Mouse (Mus musculus) right cerebral cortex, postnatal 10 days (tissue): ENCODE measurements around the gene Sorl1.

Source experiments
- DNase-seq, 2 experiments: peaks; one replicate each; pipeline ENCODE4 v3.0.0; 2021; ENCODE audit warnings: low spot score in 2 of 2

Gene Sorl1

GRCm38 (mm10) chr9:42123713-42124576 lies at the start of gene Sorl1:
Gene Sorl1, minus strand, starts transcription at chr9:42124297.
- peak; percentile 78 to 82 for DNase-seq

GRCm38 (mm10) chr9:42173781-42174180 lies 49.7 kb upstream of the Sorl1 start:
- DNase-seq, result no peak

GRCm38 (mm10) chr9:42169491-42169890 lies 45.4 kb upstream of the Sorl1 start:
- no peak for DNase-seq

DNA sequence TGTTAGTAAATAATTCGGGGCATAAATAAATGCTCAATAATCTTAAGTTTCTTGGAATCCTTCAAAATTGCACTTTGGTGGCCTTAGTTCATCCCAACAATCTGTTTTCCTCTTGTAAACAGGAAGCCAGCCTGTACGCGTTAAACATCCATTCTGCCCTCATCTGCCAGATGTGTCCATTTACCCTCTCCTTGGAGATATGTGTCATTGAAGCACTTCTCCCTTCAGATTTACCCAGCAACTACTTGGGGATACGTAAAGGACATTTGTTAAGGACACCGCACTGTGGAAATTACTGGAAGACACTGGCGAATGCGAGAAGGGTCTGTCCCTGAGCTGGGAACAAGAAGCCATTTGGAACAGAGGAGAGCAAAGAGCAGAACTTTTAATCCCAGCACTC lies 44.9 kb upstream of the Sorl1 start:
- DNase-seq, result no peak

DNA sequence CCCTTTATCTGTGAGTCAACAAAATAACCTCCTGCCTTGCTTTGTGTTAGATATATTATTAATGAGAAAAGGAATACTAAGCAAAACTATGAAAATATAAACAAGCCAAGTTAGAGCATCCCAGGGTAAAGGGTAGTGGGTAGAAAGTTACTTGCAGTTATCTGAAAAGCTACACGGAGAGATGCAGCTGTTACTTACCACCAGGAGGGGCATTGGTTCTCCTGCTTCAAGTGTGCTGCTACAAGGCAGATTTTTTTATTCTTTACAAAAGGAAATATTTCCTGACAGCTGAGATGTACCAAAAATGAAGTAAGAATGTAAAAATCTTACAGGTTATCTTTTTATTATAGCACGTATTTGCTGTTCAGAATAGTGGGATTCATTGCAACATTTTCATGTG lies 40.8 kb upstream of the Sorl1 start:
- no peak for DNase-seq

- no peak for DNase-seq
These were observed 38.9 kb upstream of the Sorl1 start for GRCm38 (mm10) chr9:42163011-42163410.

DNA sequence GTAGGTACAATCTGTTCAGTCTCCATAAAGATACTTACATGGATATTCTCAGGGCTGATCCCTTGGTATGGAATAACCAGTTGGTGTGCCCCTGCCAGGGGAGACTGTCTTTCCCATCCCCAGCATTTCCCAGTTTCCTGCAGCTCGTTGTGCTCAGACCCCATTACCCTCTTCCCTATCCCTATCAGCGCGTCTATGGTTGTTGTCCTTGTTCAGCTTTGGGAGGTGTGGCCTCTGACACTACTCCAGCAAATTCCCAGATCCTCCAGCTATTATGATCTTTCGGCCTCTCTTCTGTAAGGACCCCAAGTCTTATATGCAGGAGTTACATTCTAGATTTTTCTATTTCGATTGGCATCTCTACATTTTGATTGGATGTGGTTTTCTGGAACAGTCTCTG lies 35.3 kb upstream of the Sorl1 start:
- no peak for DNase-seq

GRCm38 (mm10) chr9:42158652-42159051 lies 34.6 kb upstream of the Sorl1 start:
- DNase-seq, result no peak

GRCm38 (mm10) chr9:42157981-42158380 lies 33.9 kb upstream of the Sorl1 start:
- DNase-seq, result no peak

DNA sequence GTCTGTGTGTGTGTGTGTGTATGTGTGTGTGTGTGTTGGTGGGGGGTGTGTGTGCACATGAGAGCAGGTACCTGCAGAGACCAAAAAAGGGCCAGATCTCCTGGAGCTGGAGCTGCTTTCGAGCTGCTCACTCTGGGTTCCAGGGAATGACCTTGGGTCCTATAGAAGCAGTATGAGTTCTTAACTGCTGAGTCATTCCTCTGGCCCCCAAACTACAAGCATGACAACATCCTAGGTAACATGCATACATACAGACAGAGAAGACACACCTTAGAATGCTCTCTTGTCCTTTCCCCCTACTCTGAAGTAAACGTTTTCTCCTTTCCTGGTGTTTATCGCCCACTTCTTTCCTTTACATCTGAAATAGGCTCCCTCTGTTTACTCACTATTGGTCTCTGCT lies 32.5 kb upstream of the Sorl1 start:
- DNase-seq, result no peak

DNA sequence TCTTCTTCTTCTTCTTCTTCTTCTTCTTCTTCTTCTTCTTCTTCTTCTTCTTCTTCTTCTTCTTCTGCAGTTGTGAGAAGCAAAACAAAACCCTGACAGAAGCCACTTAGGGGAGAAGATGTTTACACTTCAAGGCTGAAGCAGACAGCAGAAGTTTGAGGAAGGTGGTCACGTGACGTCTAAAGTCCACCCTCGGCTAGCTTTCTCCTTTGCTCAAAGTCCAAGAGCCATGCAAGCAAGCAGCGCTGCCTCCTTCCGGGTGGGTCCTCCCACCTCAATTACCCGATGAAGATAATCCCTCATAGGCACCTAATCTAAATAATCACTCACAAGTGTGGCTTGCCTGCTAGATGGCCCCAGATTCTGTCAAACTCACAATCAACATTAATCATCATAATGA lies 30.6 kb upstream of the Sorl1 start:
- no peak for DNase-seq

- DNase-seq, result no peak
These were observed 24.7 kb upstream of the Sorl1 start for GRCm38 (mm10) chr9:42148816-42149215.

- DNase-seq, result no peak
These were observed 23.9 kb upstream of the Sorl1 start for GRCm38 (mm10) chr9:42148036-42148435.

DNA sequence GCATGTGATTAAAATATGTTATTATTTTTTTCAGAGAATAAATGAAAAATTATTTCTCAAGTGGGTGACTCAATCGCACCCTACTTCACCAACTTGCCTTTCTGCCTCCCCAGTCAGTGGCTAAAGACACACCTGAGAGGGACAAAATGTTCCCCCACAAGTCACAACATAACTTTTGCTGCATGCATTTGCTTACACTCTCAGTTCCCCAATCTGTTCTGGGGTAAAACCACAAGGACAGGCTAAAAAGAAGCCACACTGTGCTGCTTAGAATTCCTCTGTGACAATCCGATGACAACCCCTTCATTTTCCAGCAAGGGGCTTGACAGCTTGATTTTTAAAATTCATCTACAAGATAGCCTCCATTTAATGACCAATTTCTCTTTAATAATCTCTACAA lies 22.4 kb upstream of the Sorl1 start:
- no peak for DNase-seq

GRCm38 (mm10) chr9:42141549-42142210 lies 17.6 kb upstream of the Sorl1 start:
- no peak for DNase-seq

DNA sequence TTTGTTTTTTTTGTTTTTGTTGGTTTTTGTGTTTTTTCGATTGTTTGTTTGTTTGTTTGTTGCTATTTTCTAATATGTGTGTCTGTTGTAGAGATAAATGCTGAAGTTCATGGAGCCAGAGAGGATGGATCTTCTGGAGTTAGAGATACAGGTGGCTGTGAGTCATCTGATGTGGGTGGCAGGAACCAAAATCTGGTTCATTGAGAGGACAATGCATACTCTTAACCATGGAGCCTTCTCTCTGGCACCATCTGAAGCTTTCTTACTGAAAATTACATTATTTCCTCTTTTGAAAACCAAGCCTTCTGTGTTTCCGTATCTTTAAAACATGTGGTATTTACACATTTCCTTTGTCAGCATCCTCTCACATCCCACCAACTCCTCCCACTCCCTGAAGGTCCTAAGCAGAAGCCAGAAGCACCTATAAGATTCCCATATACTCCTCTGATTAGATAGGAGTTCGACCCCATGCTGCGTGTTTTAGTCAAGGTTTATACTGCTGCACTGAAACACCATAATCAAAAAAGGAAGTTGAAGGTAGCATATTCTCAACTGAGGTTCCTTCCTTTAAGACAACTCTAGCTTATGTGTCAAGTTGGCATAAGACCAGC lies 14.3 kb upstream of the Sorl1 start:
- no peak for DNase-seq

DNA sequence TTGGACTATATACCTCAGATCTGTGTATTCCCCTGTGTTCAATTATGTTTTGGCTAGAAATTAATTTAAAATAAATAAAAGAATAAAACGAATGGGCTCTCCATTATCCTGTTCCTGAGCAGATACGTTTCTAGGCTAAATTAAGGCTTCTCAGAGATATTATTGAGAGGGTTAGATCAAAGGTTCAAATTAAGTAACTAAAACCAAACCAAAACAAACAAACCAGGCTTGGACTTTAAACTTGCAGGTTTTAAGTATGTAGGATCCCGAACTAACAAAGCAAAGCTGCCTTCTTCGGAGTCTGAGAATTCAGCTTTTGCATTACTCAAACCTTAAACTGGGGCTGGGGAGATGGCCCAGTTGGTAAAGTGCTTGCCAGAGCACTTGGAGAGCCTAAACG lies 13.5 kb upstream of the Sorl1 start:
- no peak for DNase-seq

DNA sequence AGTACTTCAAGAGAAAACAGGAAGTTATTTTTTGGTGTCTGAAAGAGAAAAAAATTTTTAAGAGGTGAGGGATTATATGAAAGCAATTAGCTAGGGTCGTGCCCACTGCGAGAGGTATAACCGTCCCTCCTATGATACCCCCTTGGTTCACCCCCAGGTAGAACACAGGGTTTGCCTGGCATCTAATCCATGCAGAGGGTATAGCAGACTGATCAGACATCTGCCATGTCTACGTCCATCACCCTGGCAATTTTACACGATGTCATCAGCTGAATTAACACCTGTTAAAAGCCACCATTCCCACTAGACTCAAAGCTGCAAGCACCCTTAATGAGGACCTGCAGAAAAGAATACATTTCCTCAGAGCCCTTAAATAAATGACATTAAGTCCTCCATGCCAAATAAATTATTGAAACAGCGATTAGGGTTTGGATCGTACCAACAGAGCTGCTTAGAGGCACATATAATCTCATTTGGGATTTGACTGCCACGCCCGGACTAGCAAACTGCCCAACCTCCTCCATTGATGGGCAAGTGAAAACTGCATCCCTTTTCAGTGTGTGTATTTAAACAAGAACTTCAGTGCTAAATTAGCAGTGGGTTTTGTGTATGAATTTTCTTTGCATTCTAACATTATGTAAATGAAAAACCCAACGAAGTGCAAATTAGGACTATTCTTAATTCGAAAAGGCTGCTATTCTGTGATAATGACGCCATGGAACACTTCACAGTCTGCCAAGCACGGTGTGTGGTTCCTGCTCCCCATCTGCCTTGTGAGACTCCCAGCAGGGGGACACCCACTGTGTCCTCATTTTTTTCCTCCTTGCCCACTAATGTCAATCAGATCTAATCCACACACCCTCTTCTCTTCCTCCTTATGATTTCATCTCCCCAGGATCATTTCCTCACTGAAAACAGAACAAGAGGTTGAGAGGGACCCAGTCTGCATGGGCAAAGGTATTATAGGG lies 7.0 kb upstream of the Sorl1 start:
- peak; percentile 72 to 86 for DNase-seq

DNA sequence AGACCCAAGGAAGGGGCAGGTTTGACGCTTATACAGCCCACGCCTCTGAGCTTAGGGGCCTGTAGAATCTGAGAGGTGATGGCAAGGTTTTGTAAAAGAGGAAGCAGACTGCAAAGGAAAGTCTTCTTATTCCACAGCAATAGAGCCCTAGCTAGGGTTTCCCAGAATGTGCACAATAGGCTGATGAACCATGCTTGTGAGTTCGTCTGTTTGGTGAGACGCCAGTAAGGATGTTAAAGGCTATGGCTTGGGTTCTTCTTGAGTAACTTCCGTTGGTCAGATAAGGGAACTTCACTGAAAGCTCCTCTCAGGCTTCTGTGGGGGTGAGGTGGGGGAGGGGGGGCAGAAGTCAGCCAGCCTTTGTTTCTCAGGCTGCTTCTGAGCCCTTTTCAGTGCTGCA lies 3.9 kb upstream of the Sorl1 start:
- no peak for DNase-seq

GRCm38 (mm10) chr9:42125262-42125982 lies 1.3 kb upstream of the Sorl1 start:
- no peak for DNase-seq

- DNase-seq, result no peak
These were observed 893 bp downstream of the Sorl1 start for GRCm38 (mm10) chr9:42123204-42123603.
